Mouse (Mus musculus) stomach, postnatal 0 days (tissue): Measurements from ENCODE around the gene Surf2. TPM values are rescaled to one million over a fixed set of nuclear protein-coding genes. Genes with fewer than 3 reads are reported as not detected.

Experiments
- ATAC-seq: fragments of 200-750 bp; cut with Nextera tagmentation; 2 replicates; pipeline ENCODE4 v1.8.0; 2017; ENCODE audit not compliant: low FRiP score, low TSS enrichment
- DNase-seq: peaks from one replicate; pipeline ENCODE4 v3.0.0-alpha.2; 2016; ENCODE audit warnings: low spot score
- H3K27ac ChIP-seq: fragments of 300-500 bp; sonication (generic); replicated peaks from 2 replicates; pipeline ENCODE4 v1.5.1; 2014; ENCODE audit warnings: mild to moderate bottlenecking, control low read depth
- H3K27me3 ChIP-seq: fragments of 300-500 bp; sonication (generic); 2 replicates; pipeline ENCODE4 v1.6.1; 2014; ENCODE audit warnings: low read length; ENCODE audit not compliant: control insufficient read depth, insufficient read depth
- H3K36me3 ChIP-seq: fragments of 300-500 bp; sonication (generic); 2 replicates; pipeline ENCODE4 v1.6.1; 2014; ENCODE audit warnings: low read length, mixed read lengths; ENCODE audit not compliant: control insufficient read depth, insufficient read depth
- H3K4me1 ChIP-seq: fragments of 300-500 bp; sonication (generic); replicated peaks from 2 replicates; pipeline ENCODE4 v1.6.1; 2014; ENCODE audit warnings: antibody characterized with exemption; ENCODE audit not compliant: control insufficient read depth, insufficient read depth
- H3K4me2 ChIP-seq: fragments of 300-500 bp; sonication (generic); replicated peaks from 2 replicates; pipeline ENCODE4 v1.6.1; 2014; ENCODE audit warnings: low read depth, mild to moderate bottlenecking, control low read depth, moderate library complexity
- H3K4me3 ChIP-seq: fragments of 300-500 bp; sonication (generic); 2 replicates; pipeline ENCODE4 v1.5.1; 2014; ENCODE audit warnings: low read depth, low read length, control low read depth
- H3K9ac ChIP-seq: fragments of 300-500 bp; sonication (generic); 2 replicates; pipeline ENCODE4 v1.6.1; 2014; ENCODE audit warnings: mild to moderate bottlenecking, low read length, control low read depth, mixed read lengths
- H3K9me3 ChIP-seq: fragments of 300-500 bp; sonication (generic); 2 replicates; pipeline ENCODE4 v1.6.1; 2016; ENCODE audit warnings: low read length; ENCODE audit not compliant: control insufficient read depth
- CTCF ChIP-seq: IDR thresholded peaks from 2 replicates; pipeline ENCODE4 v1.5.1; 2016; ENCODE audit warnings: antibody characterized with exemption, low read depth, mild to moderate bottlenecking, moderate library complexity
- EP300 ChIP-seq: optimal IDR thresholded peaks from 2 replicates; pipeline ENCODE3; 2016; ENCODE audit warnings: antibody characterized with exemption
- WGBS: fragments of 180-500 bp; shearing (Covaris S2); extraction: QIAGEN DNeasy Blood & Tissue Kit; methylation state at CpG from one replicate; pipeline ENCODE4 v1.1.7; 2014; 5-methylcytosine and 5-hydroxymethylcytosine counted together
- polyA plus RNA-seq: library from polyadenylated mRNA; unstranded; fragments of >200 nt; fragmentation: Nextera tagmentation; extraction: Ambion mirVana; gene quantifications from 2 replicates; pipeline ENCODE4 v1.2.1, GENCODE M21; 2015

The Surf2 gene
- polyA plus RNA-seq, 1 experiment from 2014 or later = 26.5 TPM

DNA sequence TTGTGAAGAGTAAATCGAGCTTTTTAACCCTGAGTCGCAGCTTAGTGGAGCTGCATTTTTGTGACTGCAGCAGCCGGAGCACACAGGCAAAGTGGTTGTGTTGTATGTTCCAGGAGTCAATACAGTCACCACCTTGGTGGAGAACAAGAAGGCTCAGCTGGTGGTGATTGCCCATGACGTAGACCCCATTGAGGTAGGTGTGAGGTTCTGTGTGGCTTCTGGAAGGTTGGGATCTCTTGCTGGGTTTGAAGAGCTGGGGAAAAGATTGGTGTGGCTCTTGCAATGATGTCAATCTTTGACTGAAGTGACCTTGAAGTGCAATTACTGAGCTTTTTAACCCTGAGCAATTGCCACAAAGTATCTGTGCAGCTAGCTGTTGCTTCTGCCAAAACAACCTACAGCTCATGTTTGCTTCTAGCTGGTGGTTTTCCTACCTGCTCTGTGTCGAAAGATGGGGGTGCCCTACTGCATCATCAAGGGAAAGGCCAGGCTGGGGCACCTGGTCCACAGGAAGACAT lies 3.9 kb upstream of the Surf2 start:
- peaks cover 6% of the 10 kb centered on the region for H3K4me1 ChIP-seq
- 59% methylated on average over 5 of the region's 5 CpGs for WGBS
- peak overlapping the region; percentile 92 for H3K4me2 ChIP-seq
- peak overlapping the region; percentile 76; the same call in 1 of the 2 replicates for H3K4me3 ChIP-seq
- H3K9ac ChIP-seq = peak overlapping the region; percentile 95
- H3K36me3 ChIP-seq = peaks cover 13% of the 10 kb centered on the region
- ATAC-seq (no peak), DNase-seq (no peak)
- no peaks in the 10 kb centered on the region for H3K9me3 ChIP-seq
- TF ChIP-seq EP300 (no peak), CTCF (no peak)
- H3K27ac ChIP-seq = no peak overlapping the region
- H3K27me3 ChIP-seq = no peaks in the 10 kb centered on the region

DNA sequence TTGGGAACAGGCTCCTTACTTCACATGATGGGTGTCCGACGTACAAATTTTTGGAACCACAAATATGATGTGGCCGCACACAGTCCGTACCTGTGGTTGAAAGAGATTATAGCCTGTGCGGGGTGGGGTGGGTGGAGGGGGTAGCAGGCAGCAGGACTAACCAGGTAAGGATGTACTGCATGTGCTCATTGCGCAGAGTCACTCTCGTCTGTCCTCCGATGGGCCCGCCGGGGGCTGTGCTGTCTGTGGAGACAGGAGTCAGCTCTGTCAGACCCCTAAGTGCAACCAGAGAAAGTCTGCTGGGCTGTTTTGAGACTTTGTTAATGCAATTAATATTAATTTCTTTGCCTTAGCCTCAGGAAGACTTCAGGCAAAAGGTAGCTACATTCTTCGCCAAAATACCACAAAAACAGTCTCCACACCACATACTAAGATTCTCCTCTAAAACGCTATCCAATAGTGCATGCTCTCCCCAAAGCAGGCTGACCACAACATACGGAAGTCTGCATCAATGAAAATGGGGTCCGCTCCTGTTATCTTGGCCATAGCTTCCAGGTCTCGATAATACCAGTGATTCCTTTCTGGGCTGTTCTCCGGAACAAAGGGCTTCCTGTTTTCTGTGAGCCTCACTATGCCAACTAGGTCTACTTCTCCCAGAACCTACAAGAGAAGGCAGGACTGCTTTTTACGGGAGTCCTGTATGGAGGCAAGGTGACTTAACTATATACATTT lies 2.6 kb upstream of the Surf2 start:
- no peak for TF ChIP-seq CTCF
- no peak for TF ChIP-seq EP300
- DNase-seq = no peak
- Histone ChIP-seq H3K4me2 (no peak overlapping the region), H3K27me3 (no peaks in the 10 kb centered on the region), H3K9ac (no peak overlapping the region), H3K4me1 (peaks cover 12% of the 10 kb centered on the region), H3K36me3 (peaks cover 13% of the 10 kb centered on the region), H3K27ac (no peak overlapping the region), H3K4me3 (no peak overlapping the region; the same call in 1 of the 2 replicates), H3K9me3 (no peaks in the 10 kb centered on the region)
- no peak for ATAC-seq
- 77% methylated on average over 17 of the region's 17 CpGs for WGBS

DNA sequence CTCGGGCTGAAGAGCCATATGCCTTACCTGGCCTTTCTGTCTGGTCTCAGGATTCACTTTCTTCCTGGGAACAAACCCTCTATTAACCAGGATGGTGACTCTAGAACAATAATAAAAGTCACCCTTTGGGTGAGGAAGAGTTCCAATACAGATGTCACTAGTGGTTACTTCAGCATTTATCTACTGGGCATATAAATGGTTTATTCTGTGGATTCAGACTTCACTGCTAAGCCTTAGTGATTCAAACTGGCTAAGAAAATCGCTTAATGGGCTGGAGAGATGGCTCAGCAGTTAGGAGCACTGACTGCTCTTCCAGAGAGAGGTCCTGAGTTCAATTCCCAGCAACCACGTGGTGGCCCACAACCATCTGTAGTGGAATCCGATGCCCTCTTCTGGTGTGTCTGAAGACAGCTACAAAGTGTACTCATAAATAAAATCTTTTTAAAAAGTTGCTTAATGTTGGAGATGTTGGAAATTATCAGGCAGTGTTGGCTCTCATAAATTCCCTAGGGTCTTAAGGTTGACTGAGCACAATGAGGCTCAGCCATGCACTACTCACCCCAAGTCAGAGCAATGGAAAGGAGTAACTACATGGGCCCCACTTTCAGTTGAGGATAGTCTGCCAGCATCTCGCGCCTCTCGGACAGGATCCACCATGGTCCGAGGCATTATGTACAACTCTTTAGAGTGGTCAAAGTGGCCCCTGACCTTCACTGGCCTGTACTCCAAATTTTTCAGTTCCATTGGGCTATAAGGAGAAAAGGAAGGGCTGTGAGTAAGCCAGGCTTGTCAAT lies 1.8 kb upstream of the Surf2 start:
- Histone ChIP-seq H3K4me2 (peak overlapping the region; percentile 8; the same call in 1 of the 2 replicates), H3K4me1 (peaks cover 10% of the 10 kb centered on the region; the same call in 1 of the 2 replicates), H3K9me3 (no peaks in the 10 kb centered on the region), H3K27me3 (no peaks in the 10 kb centered on the region), H3K4me3 (no peak overlapping the region; the same call in 1 of the 2 replicates), H3K36me3 (peaks cover 15% of the 10 kb centered on the region), H3K27ac (0 out of 2 replicates have a peak overlapping the region, but pooled peaks have one; percentile 13), H3K9ac (no peak overlapping the region; the same call in 1 of the 2 replicates)
- DNase-seq (no peak), ATAC-seq (no peak)
- WGBS = 66% methylated on average over 8 of the region's 8 CpGs
- TF ChIP-seq CTCF (0 out of 2 replicates have a peak, but pooled peaks have one; percentile 10), EP300 (no peak)

DNA sequence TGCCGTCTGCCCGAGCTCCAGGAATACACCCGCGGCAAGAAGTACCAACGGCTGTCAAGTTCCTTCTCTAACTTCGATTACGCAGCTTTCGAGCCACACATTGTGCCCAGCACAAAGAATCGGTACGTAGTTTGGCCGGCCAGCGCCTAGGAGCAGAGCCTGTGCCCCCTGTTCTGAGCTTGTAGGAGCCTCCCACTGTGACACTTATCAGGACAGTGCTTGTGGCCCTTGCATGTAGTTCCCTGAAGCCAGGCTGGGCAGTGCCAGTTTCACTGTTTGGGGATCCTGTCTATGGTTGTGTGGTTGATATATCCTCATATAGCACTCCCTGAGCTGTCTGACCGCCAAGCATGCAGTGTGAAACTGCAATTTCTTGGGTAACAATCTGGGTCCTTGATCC lies 571 bp downstream of the Surf2 start:
- H3K36me3 ChIP-seq = peaks cover 23% of the 10 kb centered on the region

DNA sequence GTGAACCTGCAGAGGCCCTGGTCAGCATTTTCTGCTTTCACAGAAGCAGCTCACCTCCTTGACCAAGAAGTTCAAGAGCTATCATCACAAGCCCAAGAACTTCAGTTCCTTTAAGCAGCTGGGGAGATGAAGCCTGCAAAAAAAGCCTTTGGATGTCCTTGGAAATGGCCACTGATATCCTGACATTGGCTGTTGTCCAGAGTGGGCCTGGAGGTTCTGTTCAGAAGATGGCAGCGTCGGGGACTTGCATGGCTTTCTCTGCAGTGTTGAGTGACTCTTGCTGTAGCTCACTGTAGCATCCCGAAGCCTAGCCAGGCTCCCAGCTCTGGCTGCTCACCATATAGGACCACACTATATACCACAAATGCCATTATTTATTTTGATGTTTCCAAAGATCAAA lies 3.5 kb downstream of the Surf2 start:
- 80% methylated on average over 3 of the region's 3 CpGs for WGBS
- no peak overlapping the region for H3K4me3 ChIP-seq
- no peak for ATAC-seq
- no peak overlapping the region for H3K4me2 ChIP-seq
- no peak overlapping the region for H3K27ac ChIP-seq
- no peak for DNase-seq
- H3K4me1 ChIP-seq = peaks cover 10% of the 10 kb centered on the region; the same call in 1 of the 2 replicates
- TF ChIP-seq CTCF = no peak
- no peak for TF ChIP-seq EP300
- peaks cover 31% of the 10 kb centered on the region; the same call in 1 of the 2 replicates for H3K36me3 ChIP-seq
- no peak overlapping the region for H3K9ac ChIP-seq
- no peaks in the 10 kb centered on the region for H3K27me3 ChIP-seq
- H3K9me3 ChIP-seq = no peaks in the 10 kb centered on the region

More for the DNA sequence above, 571 bp downstream of the Surf2 start:
- Histone ChIP-seq H3K27ac (peak overlapping the region; percentile 92), H3K4me2 (peak overlapping the region; percentile 95), H3K4me3 (peak overlapping the region; percentile 78), H3K4me1 (peaks cover 10% of the 10 kb centered on the region; the same call in 1 of the 2 replicates), H3K9me3 (no peaks in the 10 kb centered on the region), H3K9ac (peak overlapping the region; percentile 87), H3K27me3 (no peaks in the 10 kb centered on the region)
- 0% methylated on average over 13 of the region's 13 CpGs for WGBS
- no peak for DNase-seq
- TF ChIP-seq CTCF (no peak), EP300 (no peak)
- ATAC-seq = 0 out of 2 replicates have a peak, but pooled peaks have one; percentile 4
